Mouse (Mus musculus): ENCODE results near the gene Khdc3.

DNA sequence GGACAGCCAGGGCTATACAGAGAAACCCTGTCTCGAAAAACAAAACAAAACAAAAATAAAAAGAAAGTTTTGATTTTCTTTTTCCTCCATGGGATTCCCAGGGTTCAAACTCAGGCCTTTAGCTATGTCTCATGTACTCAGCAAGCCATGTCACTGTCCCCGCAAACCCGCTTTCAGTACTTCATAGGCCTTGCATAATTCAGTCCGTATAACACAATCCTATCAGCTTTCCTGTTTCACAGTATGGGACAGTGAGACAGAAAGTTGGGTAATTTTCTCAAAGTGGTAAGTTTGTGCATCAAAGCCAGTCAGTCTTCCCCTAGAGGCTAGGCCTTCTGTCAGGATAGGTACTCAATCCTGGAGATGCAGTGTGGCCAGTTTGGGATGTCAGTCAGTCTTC, 42.4 kb upstream of the Khdc3 start:
- TF ChIP-seq CTCF (IDR thresholded peaks at IDR 0.05; ENCODE audit: insufficient read depth, low read depth, low read length) (no peak), POLR2A (IDR thresholded peaks at IDR 0.05; ENCODE audit: insufficient read depth, low read depth, low read length) (no peak)
